Mouse (Mus musculus) T-helper 2 cell (primary cell): ENCODE measurements around the gene Fsd1.

ENCODE experiments used
- in situ Hi-C: fragments of 300-600 bp; cut with MboI, MseI; formaldehyde crosslinking; loops from one replicate; pipeline ENCODE4 v1.15.1; 2025; ENCODE audit warnings: high pct_unique_total_duplicates

Fsd1 gene

GRCm38 (mm10) chr17:56026881-56027280 is 40.6 kb downstream of the Fsd1 start:
- in situ Hi-C loops = no loop called here

GRCm38 (mm10) chr17:56027801-56028441 is 41.6 kb downstream of the Fsd1 start:
- in situ Hi-C loops = no loop called here

- in situ Hi-C loops = no loop called here
These were observed 44.0 kb downstream of the Fsd1 start for GRCm38 (mm10) chr17:56030238-56030870.

GRCm38 (mm10) chr17:56030919-56031318 is 44.6 kb downstream of the Fsd1 start:
- in situ Hi-C loops = no loop called here

GRCm38 (mm10) chr17:56031431-56031830 is 45.1 kb downstream of the Fsd1 start:
- in situ Hi-C loops = no loop called here

GRCm38 (mm10) chr17:56032127-56032733 is 45.9 kb downstream of the Fsd1 start:
- in situ Hi-C loops = no loop called here

- in situ Hi-C loops = no loop called here
These were observed 46.5 kb downstream of the Fsd1 start for GRCm38 (mm10) chr17:56032831-56033230.

- in situ Hi-C loops = no loop called here
These were observed 47.9 kb downstream of the Fsd1 start for GRCm38 (mm10) chr17:56034040-56034725.

GRCm38 (mm10) chr17:56034726-56035100 is 48.4 kb downstream of the Fsd1 start:
- in situ Hi-C loops = loop anchor here (5.0 kb wide), 1 partner anchor 43 kb away; the partner anchor contains the start of genes Hdgfl2 and Ubxn6

GRCm38 (mm10) chr17:56035216-56035615 is 48.9 kb downstream of the Fsd1 start:
- in situ Hi-C loops = loop anchor here (5.0 kb wide), 1 partner anchor 42 kb away; the partner anchor contains the start of genes Hdgfl2 and Ubxn6

GRCm38 (mm10) chr17:56036176-56036900 is 50.0 kb downstream of the Fsd1 start, which contains the start of gene Sh3gl1:
Gene Sh3gl1, minus strand, starts transcription at chr17:56036635.
- in situ Hi-C loops = loop anchor here (5.0 kb wide), 1 partner anchor 41 kb away; the partner anchor contains the start of genes Hdgfl2 and Ubxn6

GRCm38 (mm10) chr17:56036901-56037287 is 50.6 kb downstream of the Fsd1 start:
- in situ Hi-C loops = loop anchor here (5.0 kb wide), 1 partner anchor 40 kb away; the partner anchor contains the start of genes Hdgfl2 and Ubxn6

GRCm38 (mm10) chr17:56038583-56039261 is 52.4 kb downstream of the Fsd1 start:
- in situ Hi-C loops = loop anchor here (5.0 kb wide), 1 partner anchor 39 kb away; the partner anchor contains the start of genes Hdgfl2 and Ubxn6

GRCm38 (mm10) chr17:56039345-56039744 is 53.0 kb downstream of the Fsd1 start:
- in situ Hi-C loops = loop anchor here (5.0 kb wide), 1 partner anchor 38 kb away; the partner anchor contains the start of genes Hdgfl2 and Ubxn6

- in situ Hi-C loops = no loop called here
These were observed 53.9 kb downstream of the Fsd1 start, which contains the start of gene Chaf1a for GRCm38 (mm10) chr17:56040030-56040856. Gene Chaf1a, plus strand, starts transcription at chr17:56040439.

- in situ Hi-C loops = no loop called here
These were observed 54.5 kb downstream of the Fsd1 start for GRCm38 (mm10) chr17:56040857-56041163.
